Mouse (Mus musculus) right cerebral cortex, postnatal 10 days (tissue): ENCODE measurements at regions not wholly inside any gene's neighbourhood (a gene's known extent, or its start where the extent isn't known, plus 50 kb on each side); places are given as distances from the start of the nearest gene placed in this dataset.

ENCODE experiments used
- DNase-seq, 2 experiments: peaks; one replicate each; pipeline ENCODE4 v3.0.0; 2021; ENCODE audit warnings: low spot score in 2 of 2

GRCm38 (mm10) chr2:92800667-92801066 is 114.2 kb upstream of the Syt13 start:
- no peak for DNase-seq

GRCm38 (mm10) chr2:92804916-92805315 is 110.0 kb upstream of the Syt13 start:
- no peak for DNase-seq

GRCm38 (mm10) chr2:92805761-92806160 is 109.1 kb upstream of the Syt13 start:
- DNase-seq, result no peak

GRCm38 (mm10) chr2:92806481-92807195 is 108.3 kb upstream of the Syt13 start:
- DNase-seq, result no peak

- no peak for DNase-seq
Measured at GRCm38 (mm10) chr2:92807404-92807803, 107.5 kb upstream of the Syt13 start.

GRCm38 (mm10) chr2:92808121-92808520 is 106.8 kb upstream of the Syt13 start:
- no peak for DNase-seq

GRCm38 (mm10) chr2:92809226-92809625 is 105.7 kb upstream of the Syt13 start:
- DNase-seq, result no peak

GRCm38 (mm10) chr2:92809681-92810323 is 105.1 kb upstream of the Syt13 start:
- DNase-seq, result no peak

- DNase-seq, result peak; percentile 79 to 87
Measured at GRCm38 (mm10) chr2:92810956-92811355, 103.9 kb upstream of the Syt13 start.

- DNase-seq, result peak; percentile 56 to 74
Measured at GRCm38 (mm10) chr2:92813028-92813427, 101.9 kb upstream of the Syt13 start.

- no peak for DNase-seq
Measured at GRCm38 (mm10) chr2:92819586-92819985, 95.3 kb upstream of the Syt13 start.

- no peak for DNase-seq
Measured at GRCm38 (mm10) chr2:92824325-92824724, 90.6 kb upstream of the Syt13 start.

GRCm38 (mm10) chr2:92825395-92825794 is 89.5 kb upstream of the Syt13 start:
- no peak for DNase-seq

- DNase-seq, result no peak
Measured at GRCm38 (mm10) chr2:92830134-92830533, 84.8 kb upstream of the Syt13 start.

- DNase-seq, result no peak
Measured at GRCm38 (mm10) chr2:92831784-92832183, 83.1 kb upstream of the Syt13 start.

GRCm38 (mm10) chr2:92836203-92836602 is 78.7 kb upstream of the Syt13 start:
- DNase-seq, result no peak

GRCm38 (mm10) chr2:92838012-92838411 is 76.9 kb upstream of the Syt13 start:
- no peak for DNase-seq

- peak; percentile 81 to 85 for DNase-seq
Measured at GRCm38 (mm10) chr2:92840009-92840408, 74.9 kb upstream of the Syt13 start.

- no peak for DNase-seq
Measured at GRCm38 (mm10) chr2:92841626-92842025, 73.3 kb upstream of the Syt13 start.

- peak; percentile 73 to 74 for DNase-seq
Measured at GRCm38 (mm10) chr2:92845061-92845769, 69.7 kb upstream of the Syt13 start.

GRCm38 (mm10) chr2:92848962-92849361 is 65.9 kb upstream of the Syt13 start:
- peak in 1 of 2 experiments; percentile 60 for DNase-seq

GRCm38 (mm10) chr2:92851336-92851735 is 63.6 kb upstream of the Syt13 start:
- DNase-seq, result peak in 1 of 2 experiments; percentile 46

GRCm38 (mm10) chr2:92853175-92853574 is 61.7 kb upstream of the Syt13 start:
- peak in 1 of 2 experiments; percentile 57 for DNase-seq
